Mouse (Mus musculus): ENCODE measurements around the gene Myof.

The Myof gene

DNA sequence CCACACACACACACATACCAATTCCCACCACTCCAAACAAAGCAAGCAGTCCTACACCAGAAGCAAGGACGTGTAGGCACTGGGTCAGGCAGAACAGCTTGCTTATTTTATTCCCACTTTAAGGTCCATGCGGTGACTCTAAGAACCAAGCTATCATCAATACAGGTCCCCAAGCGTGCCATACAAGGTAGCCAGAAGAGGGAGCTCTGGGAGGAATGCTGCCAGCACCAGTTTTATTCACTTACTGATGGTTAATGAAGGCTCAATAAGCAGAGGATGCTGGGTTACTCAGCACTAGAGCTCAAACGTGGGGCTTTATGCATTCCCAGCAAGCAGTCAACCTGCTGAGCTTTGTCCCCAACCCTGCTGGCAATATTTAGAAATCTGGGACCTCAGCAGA lies 96.7 kb downstream of the Myof start:
- DNase-seq (ENCODE audit: low spot score) = no peak

DNA sequence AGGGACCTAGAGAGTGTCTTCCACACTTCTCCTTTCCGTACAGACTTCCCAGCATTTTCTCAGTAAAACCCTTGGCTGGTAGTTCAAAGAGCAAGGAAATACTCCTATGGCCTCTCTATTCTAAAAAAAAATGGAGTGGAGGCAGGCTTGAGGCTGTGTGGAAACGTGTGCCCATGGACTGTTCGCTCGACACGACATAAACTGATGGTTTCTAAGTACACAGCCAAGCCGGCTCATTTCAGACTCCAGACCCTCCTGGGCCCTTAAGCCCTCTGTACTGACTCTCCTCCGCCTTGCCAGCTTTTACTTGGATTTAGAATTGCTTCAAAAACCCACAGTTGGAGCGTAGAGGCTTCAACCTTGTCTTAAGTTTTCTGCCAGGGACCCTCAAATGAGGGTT lies 97.3 kb downstream of the Myof start:
- no peak for DNase-seq (ENCODE audit: low spot score)

DNA sequence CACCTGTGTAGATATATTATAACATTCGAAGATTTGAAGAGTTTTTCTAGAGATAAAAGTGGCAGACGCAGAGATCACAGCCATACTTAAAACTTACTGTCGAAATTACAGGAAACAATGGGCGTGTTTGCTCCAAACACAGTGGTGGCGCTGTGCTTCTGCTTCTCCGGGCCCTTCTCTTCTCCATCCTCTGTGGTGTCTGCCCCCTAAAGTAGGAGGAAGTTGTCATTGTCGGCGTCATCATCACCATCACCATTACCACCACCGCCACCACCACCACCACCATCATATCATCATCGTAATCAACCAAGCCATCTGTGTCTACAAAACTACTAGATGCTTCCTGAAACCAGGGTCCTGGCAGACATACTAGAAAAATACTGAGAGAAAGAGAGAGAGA lies 104.2 kb downstream of the Myof start:
- DNase-seq (ENCODE audit: low spot score) = no peak

DNA sequence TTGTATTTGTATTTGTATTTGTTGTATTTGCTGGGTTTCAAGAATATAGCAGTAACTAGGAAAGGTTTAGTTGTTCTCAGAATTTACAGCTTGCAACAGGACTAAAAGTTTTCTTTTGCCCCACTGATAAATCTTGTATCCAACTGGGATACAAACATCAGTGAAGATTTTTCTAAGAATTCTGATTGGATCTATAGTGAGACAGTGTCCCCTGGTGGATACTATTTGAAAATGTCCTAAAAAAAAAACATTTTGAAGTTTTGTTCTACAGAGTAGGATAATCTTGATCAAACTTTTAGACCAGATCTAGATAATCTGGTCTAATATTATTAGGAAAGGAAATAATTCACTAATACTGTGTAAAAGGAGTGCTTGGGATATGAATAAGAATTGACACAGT lies 106.3 kb downstream of the Myof start:
- DNase-seq (ENCODE audit: low spot score) = no peak

DNA sequence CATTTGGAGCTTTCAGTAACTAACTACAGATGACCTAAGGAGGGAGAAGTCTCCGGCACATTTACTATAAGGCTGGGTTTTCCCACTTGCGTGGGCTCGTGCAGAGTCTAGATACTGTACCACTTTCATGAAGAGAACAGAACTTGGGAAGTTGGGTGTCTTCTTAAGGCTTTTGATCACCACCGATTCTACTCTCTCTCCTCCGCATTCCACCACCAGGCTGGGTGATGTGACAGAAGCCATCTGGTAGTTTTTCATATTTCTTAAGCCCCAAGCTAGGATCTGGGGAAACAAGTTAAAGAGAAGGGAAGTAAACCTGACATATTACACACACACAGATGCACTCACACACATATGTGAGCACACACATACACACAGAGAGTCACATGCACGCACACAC lies 108.7 kb downstream of the Myof start:
- no peak for DNase-seq (ENCODE audit: low spot score)

DNA sequence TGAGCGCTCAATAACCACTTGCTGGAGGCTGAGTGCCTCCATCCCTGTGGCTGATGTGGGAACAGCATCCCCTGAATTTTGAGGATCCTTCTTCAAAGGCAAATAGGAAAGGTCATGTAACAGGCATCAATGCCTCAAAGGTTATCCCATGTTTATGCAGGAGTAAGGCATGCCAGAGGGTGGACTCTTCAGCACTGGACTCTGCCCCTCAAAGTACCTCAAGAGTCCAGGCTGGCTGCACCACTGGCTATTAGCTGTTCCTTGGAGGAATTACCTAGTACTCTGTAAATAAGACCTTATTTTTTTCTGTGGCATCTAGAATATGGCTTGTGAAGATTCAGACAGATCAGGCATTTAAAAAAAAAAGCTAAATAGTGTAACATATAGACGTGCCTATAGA lies 111.2 kb downstream of the Myof start:
- DNase-seq (ENCODE audit: low spot score) = no peak

DNA sequence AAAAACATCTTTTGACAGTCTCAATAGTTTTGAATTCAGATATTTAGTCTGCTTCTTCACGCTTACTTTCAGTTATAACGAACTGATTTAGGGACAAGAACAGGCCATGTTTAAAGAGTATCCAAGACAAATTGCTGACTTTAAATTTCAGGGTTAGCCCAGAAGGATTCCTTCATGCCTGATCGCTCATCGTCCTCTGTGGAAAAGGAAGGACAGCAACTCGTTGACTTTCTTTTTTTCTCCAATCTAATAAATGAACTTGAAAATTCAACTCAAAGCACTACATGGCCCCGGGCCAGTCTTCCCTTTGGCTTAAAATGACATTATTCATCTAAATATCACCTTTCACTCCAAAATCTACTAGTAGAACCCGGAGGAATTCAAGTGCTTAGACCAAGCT lies 115.5 kb downstream of the Myof start:
- DNase-seq (ENCODE audit: low spot score) = no peak

DNA sequence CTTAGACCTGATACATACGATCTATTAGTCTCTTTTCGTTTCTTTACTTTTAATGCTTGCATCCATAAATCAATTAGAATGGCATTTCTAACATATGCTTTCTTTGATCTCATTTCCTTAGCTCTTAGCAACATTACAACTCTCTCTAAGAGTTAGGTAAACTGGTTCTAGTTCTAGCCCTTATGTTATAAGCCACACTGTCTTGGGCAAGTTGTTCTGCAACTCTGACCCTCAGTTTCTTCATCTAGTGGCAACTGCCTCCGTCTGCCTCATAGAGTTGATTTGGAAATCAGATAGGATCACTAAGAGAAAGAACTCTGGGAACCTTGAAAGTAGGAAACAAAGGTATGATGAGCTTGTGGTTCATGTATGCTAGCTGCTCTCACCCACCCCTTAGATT lies 118.1 kb downstream of the Myof start:
- DNase-seq (ENCODE audit: low spot score) = no peak

DNA sequence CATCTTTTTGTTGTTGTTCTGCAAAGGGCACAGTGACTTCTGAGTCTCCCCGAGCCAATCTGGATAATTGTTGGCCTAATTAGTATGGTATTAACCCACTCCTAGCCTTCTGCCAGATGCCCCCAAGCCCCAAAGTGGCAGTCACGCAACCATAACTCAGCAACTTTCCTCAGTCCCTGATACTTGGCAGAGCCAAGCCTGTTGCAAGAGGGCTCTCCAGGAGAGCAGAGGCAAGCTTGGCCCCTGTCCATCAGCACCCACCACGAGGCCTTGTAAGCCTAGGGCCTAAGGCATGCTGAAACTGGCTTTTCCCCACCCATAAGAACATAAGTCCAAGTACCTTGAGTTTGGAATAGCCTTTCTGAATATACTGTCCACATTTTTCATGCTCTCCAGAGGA lies 119.1 kb downstream of the Myof start:
- DNase-seq (ENCODE audit: low spot score) = no peak

DNA sequence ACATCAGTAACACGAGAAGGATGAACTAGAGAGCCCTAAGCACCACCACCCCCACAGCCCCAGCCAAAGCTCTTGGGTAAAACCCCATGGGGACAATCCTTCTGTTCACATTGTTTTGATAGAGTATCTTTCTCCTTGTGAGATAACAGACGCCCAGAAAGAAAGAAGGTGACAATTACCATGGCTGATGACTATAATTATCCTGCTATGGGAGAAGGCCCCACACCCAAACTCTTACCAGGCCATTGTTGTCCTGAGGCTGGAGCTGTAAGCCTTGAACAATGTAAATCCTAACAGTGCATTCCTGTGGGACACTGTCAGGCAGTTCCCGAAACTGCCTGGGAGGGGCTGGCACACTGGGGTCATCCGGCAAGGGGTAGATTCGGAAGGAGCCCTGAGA lies 122.3 kb downstream of the Myof start:
- DNase-seq (ENCODE audit: low spot score) = no peak

DNA sequence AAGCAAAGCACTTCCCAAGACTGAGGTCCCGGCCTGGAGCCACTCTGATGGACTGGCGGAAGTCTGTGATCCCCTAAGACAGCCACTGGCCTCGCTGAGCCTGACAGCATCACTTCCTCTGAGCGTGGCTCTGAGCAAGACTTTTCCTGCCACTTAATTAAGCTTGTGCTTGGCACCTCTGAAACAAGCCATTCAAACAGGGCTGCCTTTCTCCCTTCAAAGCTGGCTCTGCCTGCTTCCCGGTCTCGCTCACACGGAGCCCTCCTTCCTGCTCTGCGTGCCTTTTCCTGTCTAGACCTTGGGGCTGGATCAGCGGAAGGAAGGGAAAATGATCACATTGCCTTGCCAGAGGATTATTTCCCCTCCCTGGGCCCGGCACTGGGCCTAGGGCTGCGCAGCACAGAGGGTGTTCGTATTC lies 124.9 kb downstream of the Myof start:
- DNase-seq (ENCODE audit: low spot score) = no peak

DNA sequence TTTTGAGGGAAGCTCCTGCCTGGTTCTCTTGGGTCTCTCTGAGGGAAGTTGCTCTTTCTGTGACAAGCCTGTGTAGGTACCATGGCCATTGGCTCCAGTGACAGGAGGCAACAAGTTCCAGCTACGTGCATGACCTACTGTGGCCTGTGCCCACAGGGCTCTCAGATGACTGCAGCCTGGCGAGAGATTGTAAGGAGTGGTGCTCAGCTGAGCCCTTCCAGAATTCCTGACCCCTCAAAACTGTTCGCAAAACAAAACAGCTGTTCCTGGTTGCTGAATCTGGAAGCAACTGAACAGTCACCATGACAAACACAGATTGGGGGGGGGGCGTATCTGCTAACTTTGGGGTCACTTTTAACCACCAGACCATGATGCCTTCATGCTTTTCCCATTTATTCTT lies 129.1 kb downstream of the Myof start:
- no peak for DNase-seq (ENCODE audit: low spot score)

DNA sequence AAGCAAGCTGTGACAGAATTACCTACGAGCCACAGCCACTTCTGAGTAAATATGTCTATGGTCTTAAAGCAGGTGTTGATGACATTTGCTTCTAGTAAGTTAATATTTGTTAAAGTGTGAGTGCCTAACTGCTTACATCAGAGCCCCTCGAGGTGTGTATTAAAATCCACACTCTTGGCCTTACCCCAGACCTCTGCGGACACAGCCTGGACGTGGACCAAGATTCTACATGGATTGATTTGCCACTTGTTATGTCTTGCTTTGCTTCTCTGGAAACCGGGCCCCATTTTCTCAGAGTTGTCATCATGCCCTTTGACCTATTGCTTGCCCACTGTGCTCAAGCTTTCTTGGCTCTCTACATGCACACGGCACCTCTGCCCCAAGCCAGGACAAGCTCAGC lies 130.9 kb downstream of the Myof start:
- no peak for DNase-seq (ENCODE audit: low spot score)

DNA sequence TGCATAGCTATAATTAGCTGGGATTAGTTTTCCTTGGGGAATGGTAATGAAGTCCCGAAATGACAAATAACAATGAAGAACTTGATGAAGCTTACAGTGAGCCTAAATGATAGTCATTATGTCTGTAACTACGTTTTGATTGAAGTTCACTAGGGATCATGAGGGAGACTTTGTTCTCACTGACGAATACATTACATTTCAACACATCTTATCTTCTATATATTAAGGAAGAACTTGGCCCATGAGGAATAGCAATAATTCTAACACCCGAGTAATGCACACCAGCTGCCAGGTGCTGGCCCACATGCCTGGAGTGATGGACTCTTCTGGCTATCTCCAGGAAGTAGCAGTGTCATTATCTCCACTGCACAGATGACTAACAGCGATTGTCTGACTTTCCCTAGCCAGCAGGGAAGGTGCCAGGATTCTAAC lies 133.5 kb downstream of the Myof start:
- no peak for DNase-seq (ENCODE audit: low spot score)

DNA sequence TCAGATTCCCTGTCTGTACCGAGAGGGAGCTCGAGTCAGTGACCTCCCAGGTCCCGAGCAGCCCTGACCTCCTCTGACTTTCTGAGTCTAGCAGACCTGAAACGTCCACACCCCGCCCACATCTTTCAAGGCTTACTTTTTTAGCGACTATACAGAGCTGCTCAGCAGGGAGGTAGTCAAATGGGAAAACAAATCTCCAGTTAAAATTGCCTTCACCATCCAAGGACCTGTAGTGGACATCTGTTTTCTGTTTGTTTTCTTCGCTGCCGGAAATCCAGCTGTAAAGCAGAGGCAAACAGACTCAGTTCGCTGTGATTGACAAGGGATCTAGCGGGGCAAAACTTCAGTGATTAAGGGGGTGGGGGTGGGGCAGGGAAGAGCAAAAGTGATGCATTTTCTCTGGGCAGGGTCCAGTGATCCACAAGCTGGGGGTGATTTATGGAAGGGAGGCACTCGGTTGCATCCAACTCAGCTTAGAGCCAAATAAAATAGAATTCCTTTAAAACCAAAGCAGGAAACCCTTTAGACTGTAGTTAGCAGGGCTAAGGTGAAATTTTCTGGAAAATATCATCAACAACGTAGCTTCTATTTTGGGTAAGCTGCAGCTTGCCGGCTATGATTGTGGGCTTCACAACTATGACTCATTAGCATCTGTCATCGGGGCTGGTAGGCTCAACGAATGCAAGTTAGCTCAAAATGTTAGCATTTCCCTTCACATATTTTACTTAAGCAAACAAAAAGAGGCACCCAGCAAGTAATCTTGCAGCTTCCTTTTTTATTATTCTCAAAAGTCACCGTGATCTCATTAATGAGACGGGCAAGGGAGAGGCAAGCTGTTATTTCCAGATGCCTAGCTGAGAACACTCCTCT lies 135.7 kb downstream of the Myof start:
- no peak for DNase-seq (ENCODE audit: low spot score)

DNA sequence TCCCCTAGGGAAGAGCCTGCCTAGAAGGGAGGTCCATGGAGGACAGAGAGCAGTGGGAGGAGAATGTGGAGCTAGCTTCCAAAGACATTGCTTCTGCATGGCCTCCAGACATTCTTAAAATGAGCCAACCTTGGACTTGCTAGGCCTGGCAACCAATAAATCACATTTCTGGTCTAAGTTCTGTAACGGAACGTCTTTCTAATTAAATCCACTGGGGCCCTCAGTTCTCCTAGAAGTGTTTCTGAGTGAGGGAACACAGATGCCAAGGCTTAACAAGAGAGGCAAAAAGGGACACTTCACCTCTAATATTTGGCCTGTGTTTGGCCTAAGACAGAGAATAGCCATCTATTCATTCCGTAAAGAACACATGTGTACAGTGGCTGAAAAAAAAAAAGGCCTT lies 136.5 kb downstream of the Myof start:
- no peak for DNase-seq (ENCODE audit: low spot score)

DNA sequence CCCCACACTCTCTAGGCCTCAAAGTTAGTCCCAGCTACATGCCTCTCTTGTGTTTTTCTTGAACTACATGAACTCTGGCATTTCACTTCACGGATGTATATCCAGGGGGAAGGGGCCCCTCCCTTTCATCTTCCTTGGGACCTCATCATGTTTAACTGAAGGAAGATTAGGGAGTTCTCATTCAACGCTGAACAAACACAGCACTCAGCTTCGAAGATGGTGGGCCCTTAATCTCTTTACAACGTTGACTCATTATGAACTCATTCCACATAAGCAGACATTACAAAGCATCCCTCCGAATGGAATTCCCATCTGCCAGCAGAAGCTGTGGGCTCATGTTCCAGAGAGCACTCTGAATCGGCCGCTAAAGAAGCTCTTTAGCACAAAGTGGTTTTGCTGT lies 147.3 kb downstream of the Myof start:
- DNase-seq (ENCODE audit: low spot score) = no peak

DNA sequence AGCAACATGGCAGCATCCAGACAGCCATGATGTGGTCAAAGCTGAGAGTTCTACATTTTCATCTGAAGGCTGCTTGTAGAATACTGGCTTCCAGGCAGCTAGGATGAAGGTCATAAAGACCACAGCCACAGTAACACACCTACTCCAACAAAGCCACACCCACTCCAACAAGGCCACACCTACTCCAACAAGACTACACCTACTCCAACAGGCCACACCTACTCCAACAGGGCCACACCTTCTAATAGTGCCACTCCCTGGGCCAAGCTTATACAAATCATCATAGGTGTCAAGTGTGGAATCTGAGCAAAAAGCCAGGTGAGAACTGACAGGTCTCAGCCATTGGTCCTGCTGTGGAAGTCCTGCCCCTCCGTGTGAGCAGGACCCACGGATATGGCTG lies 152.4 kb downstream of the Myof start:
- DNase-seq (ENCODE audit: low spot score) = no peak

DNA sequence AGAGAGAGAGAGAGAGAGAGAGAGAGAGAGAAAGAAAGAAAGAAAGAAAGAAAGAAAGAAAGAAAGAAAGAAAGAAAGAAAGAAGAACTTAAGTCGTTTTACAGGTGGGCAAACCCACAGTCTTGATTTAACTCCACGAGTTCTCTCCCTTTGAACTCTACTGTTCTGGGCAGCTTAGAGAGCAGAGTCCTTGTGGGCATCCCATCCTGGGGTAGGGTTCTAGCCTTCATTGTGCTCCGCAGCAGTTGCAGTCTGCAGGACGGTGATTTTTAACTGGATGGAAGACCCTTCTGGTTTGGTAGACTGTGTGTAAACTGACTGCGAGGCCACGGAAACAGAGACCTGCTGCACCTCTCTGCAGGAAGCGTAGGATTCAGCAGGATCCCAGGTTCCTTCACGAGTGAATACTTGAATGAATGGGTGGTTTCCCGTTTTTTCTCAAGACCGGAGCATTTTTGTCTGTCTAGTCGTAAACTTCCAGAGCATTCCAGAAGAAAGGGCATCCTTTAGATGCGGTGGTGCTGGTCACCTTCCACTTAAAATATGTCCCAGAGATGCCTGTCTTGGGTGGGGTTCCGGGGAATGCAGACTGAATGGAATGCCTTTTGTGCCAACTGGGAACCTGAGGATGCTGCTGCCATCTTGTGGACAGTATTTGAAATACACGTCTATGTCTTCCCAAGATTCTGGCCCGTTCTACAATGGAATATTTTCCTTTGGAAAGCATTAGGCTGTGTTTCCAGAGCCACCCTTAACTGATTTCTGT lies 156.8 kb downstream of the Myof start:
- DNase-seq (ENCODE audit: low spot score) = no peak

DNA sequence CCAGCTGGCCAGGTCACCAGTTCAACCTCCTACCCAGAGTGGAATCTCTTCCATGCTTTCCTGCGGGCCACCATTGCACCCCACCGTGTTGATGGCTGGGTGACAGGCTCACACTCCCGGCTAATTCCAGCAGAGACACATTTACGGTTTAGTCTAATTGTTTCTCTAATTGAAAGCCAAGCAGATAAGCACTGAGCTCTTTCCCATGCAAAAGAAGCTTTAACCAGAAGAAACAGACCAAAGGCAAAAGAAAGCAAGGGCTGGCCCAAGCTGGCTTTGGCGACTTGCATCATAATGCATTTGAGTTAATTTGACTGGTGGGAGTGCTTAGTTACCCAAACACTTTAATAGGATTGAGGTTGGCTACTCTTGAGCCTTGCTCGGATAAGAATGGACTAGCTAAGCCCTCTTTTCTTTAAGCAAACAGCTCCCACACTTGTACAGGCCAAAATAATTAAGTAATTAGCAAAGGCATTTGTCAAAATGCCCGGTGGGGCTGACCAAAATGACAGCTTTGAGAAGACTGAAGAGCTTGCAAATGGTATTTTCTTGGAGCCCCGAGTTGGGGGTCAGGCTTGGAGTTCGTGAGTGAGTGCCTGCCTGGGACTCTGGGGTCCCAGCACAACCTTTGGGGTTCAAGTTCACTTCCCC lies 161.8 kb downstream of the Myof start:
- no peak for DNase-seq (ENCODE audit: low spot score)

DNA sequence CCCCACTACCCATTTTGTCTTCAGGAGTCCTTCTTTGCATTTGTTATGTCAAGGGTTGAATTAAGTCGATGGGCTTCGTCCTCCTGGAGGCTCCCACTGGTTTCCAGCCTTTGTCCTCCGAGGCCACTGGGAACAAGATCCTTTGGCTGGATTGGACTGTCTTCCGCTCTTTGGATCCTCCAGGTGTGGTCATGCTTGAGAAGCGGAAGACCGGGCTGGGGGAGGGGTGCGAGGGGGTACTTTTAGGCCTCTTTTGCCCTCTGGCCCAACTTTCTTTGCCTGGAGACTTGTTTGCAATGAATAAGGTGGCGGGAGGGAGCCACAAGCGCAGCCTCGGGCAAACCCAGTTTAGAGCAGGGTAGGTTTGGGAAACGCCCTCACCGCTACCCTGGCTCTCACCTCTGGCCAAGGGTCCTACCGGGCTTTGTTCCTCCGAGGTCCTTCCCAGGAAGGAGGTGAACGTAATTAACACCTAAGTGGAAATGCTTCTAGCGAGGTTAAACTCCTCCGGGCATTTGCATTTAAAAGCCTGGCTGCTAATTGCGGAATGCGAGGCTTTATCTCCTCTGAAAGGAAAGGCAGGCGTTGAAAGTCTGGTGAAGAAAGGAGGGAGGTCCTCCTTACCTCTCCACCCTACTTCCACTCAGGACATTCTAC lies 165.7 kb downstream of the Myof start:
- no peak for DNase-seq (ENCODE audit: low spot score)

DNA sequence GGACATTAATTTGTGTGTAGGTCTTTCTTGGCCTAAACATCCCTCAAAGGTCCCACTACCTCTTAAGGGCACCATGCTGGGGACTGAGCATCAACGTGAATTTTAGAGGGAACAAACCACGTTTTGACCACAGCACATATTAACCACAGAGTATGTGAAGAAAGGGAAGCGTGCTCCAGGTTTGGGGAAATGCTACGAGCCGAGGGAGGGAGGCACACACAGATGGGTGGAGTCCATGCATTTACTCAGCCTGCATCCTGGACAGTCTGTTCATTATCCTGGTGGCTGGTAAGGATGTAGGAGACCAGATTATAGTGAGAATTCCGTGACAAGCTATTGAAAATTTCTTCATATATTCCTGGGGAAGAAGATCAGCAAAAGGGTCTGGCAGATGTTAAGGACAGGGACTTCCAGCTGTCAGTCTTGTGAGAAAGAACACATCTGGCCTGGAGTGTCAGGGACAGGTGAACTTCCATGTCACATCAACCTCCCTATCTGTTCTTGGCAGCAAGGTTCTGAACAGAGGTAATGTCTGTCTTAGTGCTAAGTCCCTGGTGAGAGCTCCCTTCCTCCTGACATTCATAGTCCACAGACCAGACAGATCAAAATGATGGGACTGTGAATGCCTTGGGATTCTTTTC lies 166.7 kb downstream of the Myof start:
- DNase-seq (ENCODE audit: low spot score) = no peak
